Mouse (Mus musculus) heart, adult 9 months (tissue): ENCODE data around the gene Nek2.

Experiments
- DNase-seq, 2 experiments: peaks; one replicate each; pipeline ENCODE4 v3.0.0; 2022; ENCODE audit warnings: low spot score in 2 of 2

Gene Nek2

GRCm38 (mm10) chr1:191814935-191815334 is 6.3 kb upstream of the Nek2 start:
- no peak for DNase-seq

GRCm38 (mm10) chr1:191816596-191816995 is 4.6 kb upstream of the Nek2 start:
- DNase-seq: no peak

- peak; percentile 71 to 82 for DNase-seq
These were observed 3.7 kb upstream of the Nek2 start for GRCm38 (mm10) chr1:191817418-191818144.

- DNase-seq: no peak
These were observed 3.1 kb upstream of the Nek2 start for GRCm38 (mm10) chr1:191818145-191818631.

GRCm38 (mm10) chr1:191819026-191819425 is 2.2 kb upstream of the Nek2 start:
- no peak for DNase-seq

GRCm38 (mm10) chr1:191820951-191821325 is 306 bp upstream of the Nek2 start:
- DNase-seq: no peak

GRCm38 (mm10) chr1:191829124-191829523 is 7.9 kb downstream of the Nek2 start:
- DNase-seq: no peak

GRCm38 (mm10) chr1:191833396-191833795 is 12.2 kb downstream of the Nek2 start:
- DNase-seq: no peak

GRCm38 (mm10) chr1:191834825-191835224 is 13.6 kb downstream of the Nek2 start:
- peak; percentile 46 to 61 for DNase-seq

- no peak for DNase-seq
These were observed 15.2 kb downstream of the Nek2 start for GRCm38 (mm10) chr1:191836318-191836985.

- no peak for DNase-seq
These were observed 16.4 kb downstream of the Nek2 start for GRCm38 (mm10) chr1:191837691-191838090.

- DNase-seq: peak in 1 of 2 experiments; percentile 22
These were observed 17.9 kb downstream of the Nek2 start for GRCm38 (mm10) chr1:191838994-191839741.

- DNase-seq: peak in 1 of 2 experiments; percentile 20
These were observed 19.7 kb downstream of the Nek2 start for GRCm38 (mm10) chr1:191840774-191841565.

GRCm38 (mm10) chr1:191842247-191842646 is 21.0 kb downstream of the Nek2 start:
- DNase-seq: no peak

- DNase-seq: no peak
These were observed 25.4 kb downstream of the Nek2 start for GRCm38 (mm10) chr1:191846667-191847066.

GRCm38 (mm10) chr1:191849501-191849900 is 28.3 kb downstream of the Nek2 start:
- DNase-seq: no peak

GRCm38 (mm10) chr1:191853442-191853841 is 32.2 kb downstream of the Nek2 start:
- no peak for DNase-seq

GRCm38 (mm10) chr1:191854716-191855115 is 33.5 kb downstream of the Nek2 start:
- DNase-seq: no peak

GRCm38 (mm10) chr1:191855136-191855878 is 34.1 kb downstream of the Nek2 start:
- no peak for DNase-seq

- DNase-seq: no peak
These were observed 35.8 kb downstream of the Nek2 start for GRCm38 (mm10) chr1:191856886-191857651.
